Mouse (Mus musculus): ENCODE results near the gene Slx4ip. TPM values are rescaled to one million over a fixed set of nuclear protein-coding genes. Genes with fewer than 3 reads are reported as not detected.

Slx4ip gene
- total and polyA plus RNA-seq, 2 experiments from 2014 or later = 7.0 to 8.1 TPM

- Histone ChIP-seq H3K4me3 (ENCODE audit: low read length) (peak within 1 kb of the TSS; percentile 50), H3K36me3 (ENCODE audit: insufficient read depth, low read length) (no peaks in the 10 kb centered on the region), H3K9me3 (ENCODE audit: low read length) (no peaks in the 10 kb centered on the region), H3K27ac (peak within 1 kb of the TSS; percentile 87), H3K27me3 (ENCODE audit: insufficient read depth, low read length) (no peaks in the 10 kb centered on the region), H3K4me2 (ENCODE audit: low read depth, low read length) (peak within 1 kb of the TSS; percentile 99), H3K9ac (replicated peaks; ENCODE audit: low read length) (peak within 1 kb of the TSS; percentile 61), H3K4me1 (ENCODE audit: insufficient read depth, low read length) (peaks cover 10% of the 10 kb centered on the region; the same call in 1 of the 2 replicates)
- ATAC-seq (peak; percentile 22), DNase-seq (ENCODE audit: low spot score) (peak; percentile 61)
- under 1% methylated on average over 58 of the region's 59 CpGs for WGBS
- TF ChIP-seq CTCF (IDR thresholded peaks at IDR 0.05; ENCODE audit: low read depth) = no peak
Observed at GRCm38 (mm10) chr2:137116025-137116674, 225.1 kb downstream of the Slx4ip start, which contains the start of gene Jag1. Gene Jag1, minus strand, starts transcription at chr2:137116644.

DNA sequence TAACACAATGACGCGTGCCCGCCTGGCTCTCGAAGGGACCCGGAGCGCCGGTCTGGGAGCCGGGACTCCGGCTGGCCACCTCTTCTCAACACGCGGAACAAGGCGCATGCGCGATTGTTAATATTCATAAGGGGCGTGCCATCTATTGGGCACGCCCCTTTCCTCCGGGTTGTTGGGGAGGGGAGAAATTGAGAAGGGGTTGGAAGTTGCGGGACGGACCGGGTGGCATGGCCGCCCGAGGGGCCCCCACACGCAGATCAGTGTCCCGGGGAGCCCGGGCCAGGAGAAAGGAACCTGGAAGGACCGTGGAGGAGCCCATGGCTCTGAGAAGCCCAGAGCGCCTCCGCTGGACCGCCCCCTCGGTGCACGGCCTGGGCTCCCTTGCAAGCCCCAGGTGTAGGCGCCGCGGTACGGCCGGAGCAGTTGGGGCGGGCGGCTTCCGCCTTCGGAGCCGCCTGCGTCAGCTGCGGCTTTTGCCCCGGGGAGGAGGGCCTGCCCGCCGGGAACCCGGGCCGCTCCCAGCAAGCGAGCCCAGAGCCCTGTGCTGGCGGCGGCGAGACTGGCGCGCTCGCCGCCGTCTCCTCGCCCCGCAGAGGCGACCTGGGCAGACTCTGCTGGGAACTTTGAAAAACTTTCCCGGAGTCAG, 225.8 kb downstream of the Slx4ip start:
- ATAC-seq = peak; percentile 80
- under 1% methylated on average over 60 of the region's 61 CpGs for WGBS
- TF ChIP-seq CTCF (IDR thresholded peaks at IDR 0.05; ENCODE audit: low read depth) = no peak

GRCm38 (mm10) chr2:137117321-137117690, 226.3 kb downstream of the Slx4ip start:
- peak; percentile 81 for TF ChIP-seq CTCF (IDR thresholded peaks at IDR 0.05; ENCODE audit: low read depth)
- Histone ChIP-seq H3K4me1 (ENCODE audit: insufficient read depth, low read length) (peaks cover 10% of the 10 kb centered on the region; the same call in 1 of the 2 replicates), H3K27me3 (ENCODE audit: insufficient read depth, low read length) (no peaks in the 10 kb centered on the region), H3K36me3 (ENCODE audit: insufficient read depth, low read length) (no peaks in the 10 kb centered on the region), H3K4me3 (ENCODE audit: low read length) (peak overlapping the region; percentile 50), H3K4me2 (ENCODE audit: low read depth, low read length) (peak overlapping the region; percentile 99), H3K27ac (peak overlapping the region; percentile 87), H3K9ac (replicated peaks; ENCODE audit: low read length) (peak overlapping the region; percentile 61), H3K9me3 (ENCODE audit: low read length) (no peaks in the 10 kb centered on the region)
- ATAC-seq (peak; percentile 78), DNase-seq (ENCODE audit: low spot score) (peak; percentile 88)
- WGBS = 2% methylated on average over 30 of the region's 33 CpGs

More for the DNA sequence above, 225.8 kb downstream of the Slx4ip start:
- Histone ChIP-seq H3K27me3 (ENCODE audit: insufficient read depth, low read length) (no peaks in the 10 kb centered on the region), H3K4me1 (ENCODE audit: insufficient read depth, low read length) (peaks cover 10% of the 10 kb centered on the region; the same call in 1 of the 2 replicates), H3K9ac (replicated peaks; ENCODE audit: low read length) (peak overlapping the region; percentile 61), H3K36me3 (ENCODE audit: insufficient read depth, low read length) (no peaks in the 10 kb centered on the region), H3K4me3 (ENCODE audit: low read length) (peak overlapping the region; percentile 50), H3K27ac (peak overlapping the region; percentile 87), H3K4me2 (ENCODE audit: low read depth, low read length) (peak overlapping the region; percentile 99), H3K9me3 (ENCODE audit: low read length) (no peaks in the 10 kb centered on the region)
- DNase-seq (ENCODE audit: low spot score) = peak; percentile 96

Other genes starting within 250 kb of the Slx4ip start
- gene Snap25, start 177.8 kb upstream of the Slx4ip start, total RNA-seq (2014; rRNA removed) = 227 and 265 TPM in 2 replicates
- 312 and 341 TPM in 2 replicates for gene Snap25, start 177.8 kb upstream of the Slx4ip start, polyA plus RNA-seq (2015; fragmentation: Nextera tagmentation; extraction: Ambion mirVana)
- gene AL731706.2, start 5.5 kb upstream of the Slx4ip start, total RNA-seq (2014; rRNA removed) = not detected in 2 replicates
- gene AL731706.2, start 5.5 kb upstream of the Slx4ip start, polyA plus RNA-seq (2015; fragmentation: Nextera tagmentation; extraction: Ambion mirVana) = 18.2 and 21.4 TPM in 2 replicates
- gene AL731706.1, start 171 bp downstream of the Slx4ip start, total RNA-seq (2014; rRNA removed) = 8.3 and 14.2 TPM in 2 replicates
- gene AL731706.1, start 171 bp downstream of the Slx4ip start, polyA plus RNA-seq (2015; fragmentation: Nextera tagmentation; extraction: Ambion mirVana) = 19.4 and 20.6 TPM in 2 replicates
- gene Mkks, start 171 bp downstream of the Slx4ip start, total RNA-seq (2014; rRNA removed) = 6.4 and 9.4 TPM in 2 replicates
- gene Mkks, start 171 bp downstream of the Slx4ip start, polyA plus RNA-seq (2015; fragmentation: Nextera tagmentation; extraction: Ambion mirVana) = 6.4 and 10.5 TPM in 2 replicates
- 8.5 and 8.7 TPM in 2 replicates for gene Jag1, start 225.4 kb downstream of the Slx4ip start, total RNA-seq (2014; rRNA removed)
- 4.9 and 5.5 TPM in 2 replicates for gene Jag1, start 225.4 kb downstream of the Slx4ip start, polyA plus RNA-seq (2015; fragmentation: Nextera tagmentation; extraction: Ambion mirVana)

All from hindbrain, postnatal 0 days (tissue).